Mouse (Mus musculus) olfactory bulb, adult 2 months (tissue): Measurements from ENCODE around the gene Fitm1.

ENCODE experiments used
- CTCF ChIP-seq: fragments of 200-500 bp; IDR thresholded peaks from 2 replicates; pipeline ENCODE4 v1.5.1; 2012; ENCODE audit warnings: low read depth, mild to moderate bottlenecking, low read length, moderate library complexity; ENCODE audit not compliant: insufficient read depth
- POLR2A ChIP-seq: fragments of 200-500 bp; IDR thresholded peaks from 2 replicates; pipeline ENCODE4 v1.6.1; 2012; ENCODE audit warnings: mild to moderate bottlenecking, low read depth, low read length, moderate library complexity; ENCODE audit not compliant: insufficient read depth

- TF ChIP-seq POLR2A (no peak), CTCF (no peak)
These were observed 16.8 kb downstream of the Fitm1 start for GRCm38 (mm10) chr14:55592226-55592625.
